Mouse (Mus musculus): ENCODE measurements around the gene Klhl21. TPM values are rescaled to one million over a fixed set of nuclear protein-coding genes. Genes with fewer than 3 reads are reported as not detected.
A peak's percentile ranks its signal among the peaks of the same experiment; 100 is the strongest.

Gene Klhl21
- 6.6 and 8.8 TPM in 2 replicates for total RNA-seq (2017)

GRCm38 (mm10) chr4:152008622-152009075 is at the start of gene Klhl21:
TSS of gene Klhl21 (plus strand) at chr4:152008803.
- ATAC-seq (replicated peaks; ENCODE audit: low read depth, poor library complexity, severe bottlenecking) = peak; percentile 80

DNA sequence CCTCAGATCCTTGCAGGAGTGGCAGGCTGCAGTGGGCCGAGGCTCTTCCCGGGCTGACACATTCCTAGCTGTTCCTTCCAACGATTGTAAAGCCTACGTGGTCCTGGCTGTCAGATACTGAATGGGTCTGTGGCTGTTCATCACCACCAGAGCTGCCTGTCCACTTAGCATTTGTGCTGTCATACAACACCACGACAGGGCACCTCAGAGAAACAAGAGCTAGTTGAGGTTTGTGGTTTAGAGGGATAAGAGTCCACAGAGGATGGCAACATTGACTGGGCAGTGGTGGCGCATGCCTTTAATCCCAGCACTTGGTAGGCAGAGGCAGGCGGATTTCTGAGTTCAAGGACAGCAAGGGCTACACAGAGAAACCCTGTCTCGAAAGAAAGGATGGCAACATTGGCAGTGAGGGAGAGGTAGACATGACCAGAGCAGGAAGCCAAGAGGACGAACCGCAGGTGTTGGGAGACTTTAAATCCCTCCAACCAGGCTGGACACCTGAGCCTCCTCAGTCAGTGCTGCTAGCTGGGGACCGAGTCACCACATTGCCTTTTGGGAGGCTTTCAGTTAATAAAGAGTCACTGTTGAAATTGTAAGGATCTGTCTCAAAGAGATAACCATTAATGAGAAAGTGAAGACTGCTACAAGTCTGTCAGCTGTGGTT is 48.6 kb upstream of the Klhl21 start:
- no peak for ATAC-seq (replicated peaks; ENCODE audit: low read depth, poor library complexity, severe bottlenecking)

GRCm38 (mm10) chr4:151960513-151960854 is 48.1 kb upstream of the Klhl21 start:
- peak; percentile 83 for ATAC-seq (replicated peaks; ENCODE audit: low read depth, poor library complexity, severe bottlenecking)

GRCm38 (mm10) chr4:151962817-151963216 is 45.8 kb upstream of the Klhl21 start:
- ATAC-seq (replicated peaks; ENCODE audit: low read depth, poor library complexity, severe bottlenecking) = peak; percentile 30; the same call in 1 of the 2 replicates

- no peak for ATAC-seq (replicated peaks; ENCODE audit: low read depth, poor library complexity, severe bottlenecking)
Measured at GRCm38 (mm10) chr4:151968204-151968921, 40.2 kb upstream of the Klhl21 start.

DNA sequence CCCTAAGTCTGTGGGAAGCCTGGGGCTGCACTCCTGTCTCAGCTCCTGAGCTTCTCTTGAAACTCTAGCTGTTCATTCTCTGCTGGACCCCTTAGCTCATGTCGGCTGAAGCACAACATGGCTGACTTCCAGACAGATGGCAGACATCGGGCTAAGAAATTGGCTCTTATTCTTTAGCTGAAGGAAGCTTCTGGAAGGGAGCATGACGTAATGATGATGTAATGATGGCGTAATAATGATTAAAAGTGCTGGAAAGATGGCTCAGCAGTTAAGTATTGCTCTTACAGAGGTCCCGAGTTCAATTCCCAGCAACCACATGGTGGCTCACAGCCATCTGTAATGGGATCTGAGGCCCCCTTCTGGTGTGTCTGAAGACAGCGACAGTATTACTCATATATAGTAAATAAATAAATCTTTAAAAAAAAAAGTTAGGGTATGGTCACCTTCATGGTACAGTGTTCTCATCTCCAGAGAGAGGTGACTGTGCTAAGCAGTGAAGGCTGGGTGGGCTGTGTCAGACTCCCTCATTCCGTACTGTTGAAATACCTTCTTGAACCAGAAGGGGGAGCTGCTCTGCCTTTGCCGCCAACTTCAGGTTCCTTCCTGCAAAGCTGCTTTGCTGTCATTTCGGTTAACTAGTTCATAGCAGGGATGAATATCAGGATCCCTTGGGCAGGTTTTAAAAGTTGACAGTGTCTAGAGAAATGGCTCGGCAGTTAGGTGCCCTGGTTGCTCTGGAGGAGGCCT is 36.2 kb upstream of the Klhl21 start:
- peak; percentile 75 for ATAC-seq (replicated peaks; ENCODE audit: low read depth, poor library complexity, severe bottlenecking)

GRCm38 (mm10) chr4:151975441-151975840 is 33.2 kb upstream of the Klhl21 start:
- ATAC-seq (replicated peaks; ENCODE audit: low read depth, poor library complexity, severe bottlenecking) = no peak

DNA sequence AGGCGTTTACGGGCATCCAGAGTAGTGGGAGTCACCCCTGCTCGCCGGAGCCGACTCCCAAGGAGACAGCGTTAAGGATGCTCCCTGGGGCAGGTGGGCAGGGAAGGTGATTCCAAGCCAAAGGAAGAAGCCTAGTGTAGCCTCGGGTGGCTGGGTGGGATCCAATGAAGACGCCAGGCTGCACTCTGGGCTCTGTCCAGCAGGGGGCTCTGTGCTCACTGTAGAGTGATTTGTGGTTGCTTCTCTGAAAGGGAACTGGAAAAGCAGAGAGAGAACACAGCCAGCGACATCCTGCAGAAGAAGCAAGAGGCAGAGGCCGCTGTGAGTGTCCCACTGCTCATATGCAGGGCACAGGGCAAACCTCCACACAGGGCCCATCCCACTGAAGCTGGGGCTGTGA is 30.9 kb upstream of the Klhl21 start:
- ATAC-seq (replicated peaks; ENCODE audit: low read depth, poor library complexity, severe bottlenecking) = peak; percentile 80

- ATAC-seq (replicated peaks; ENCODE audit: low read depth, poor library complexity, severe bottlenecking) = no peak
Measured at GRCm38 (mm10) chr4:151980699-151981098, 27.9 kb upstream of the Klhl21 start.

DNA sequence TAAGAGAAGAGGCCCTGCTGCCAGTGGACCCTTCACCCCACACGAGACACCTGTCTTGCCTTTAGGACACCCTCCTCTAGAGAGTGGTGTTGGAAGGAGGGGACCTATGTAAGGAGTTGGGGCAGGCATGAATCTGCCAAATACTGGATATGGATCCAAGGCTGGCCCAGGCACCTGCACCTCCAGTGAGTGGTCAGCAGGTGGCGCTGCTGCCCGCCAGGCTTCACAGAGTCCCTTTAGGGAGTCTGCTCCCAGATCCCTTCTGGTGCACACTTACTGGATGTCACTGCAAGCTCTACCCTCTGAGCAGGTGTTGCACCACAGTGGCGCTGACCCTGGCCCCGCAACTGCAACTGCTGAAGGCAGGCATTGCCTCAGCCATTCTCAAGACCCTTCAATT is 27.2 kb upstream of the Klhl21 start:
- peak; percentile 82 for ATAC-seq (replicated peaks; ENCODE audit: low read depth, poor library complexity, severe bottlenecking)

DNA sequence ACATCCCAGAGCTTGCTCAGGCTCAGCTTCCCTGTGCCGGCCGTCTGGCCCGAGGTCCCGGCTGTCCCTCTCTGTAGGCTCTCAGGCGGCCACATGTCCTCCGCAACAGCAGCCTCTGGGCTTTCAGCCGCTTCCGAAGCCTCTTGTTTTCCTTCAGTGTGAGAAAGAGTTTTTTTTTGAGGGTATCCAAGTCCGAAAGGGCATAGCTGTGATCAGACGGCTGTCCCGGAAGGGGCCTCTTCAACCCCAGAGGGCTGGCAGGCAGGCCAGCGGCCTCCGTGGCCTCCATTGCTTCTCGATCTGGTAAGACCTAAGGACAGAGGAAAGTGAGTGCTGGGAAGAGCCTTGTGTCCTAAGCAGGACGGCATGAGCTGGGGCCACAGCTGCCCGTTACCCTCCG is 25.6 kb upstream of the Klhl21 start:
- no peak for ATAC-seq (replicated peaks; ENCODE audit: low read depth, poor library complexity, severe bottlenecking)

GRCm38 (mm10) chr4:151983560-151983959 is 25.0 kb upstream of the Klhl21 start:
- no peak for ATAC-seq (replicated peaks; ENCODE audit: low read depth, poor library complexity, severe bottlenecking)

DNA sequence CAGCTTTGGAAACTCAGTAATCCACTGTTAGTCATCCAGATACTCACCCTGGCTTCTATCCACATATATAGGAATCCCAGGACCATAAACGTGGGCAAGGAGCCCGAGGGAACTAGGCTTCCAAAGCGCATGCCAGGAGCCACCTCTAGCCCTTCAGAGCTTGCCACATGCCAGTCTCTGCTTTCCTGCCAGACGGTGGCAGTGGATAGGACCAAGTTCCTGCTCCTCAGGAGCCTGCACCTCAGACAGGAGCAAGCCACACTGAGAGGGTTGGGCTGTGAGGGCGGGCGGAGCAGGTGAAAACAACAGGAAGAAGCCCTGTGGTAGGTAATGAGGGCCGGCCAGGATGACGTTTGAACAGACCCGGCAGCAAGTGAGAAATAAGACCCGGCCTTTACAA is 22.7 kb upstream of the Klhl21 start:
- ATAC-seq (replicated peaks; ENCODE audit: low read depth, poor library complexity, severe bottlenecking) = no peak

DNA sequence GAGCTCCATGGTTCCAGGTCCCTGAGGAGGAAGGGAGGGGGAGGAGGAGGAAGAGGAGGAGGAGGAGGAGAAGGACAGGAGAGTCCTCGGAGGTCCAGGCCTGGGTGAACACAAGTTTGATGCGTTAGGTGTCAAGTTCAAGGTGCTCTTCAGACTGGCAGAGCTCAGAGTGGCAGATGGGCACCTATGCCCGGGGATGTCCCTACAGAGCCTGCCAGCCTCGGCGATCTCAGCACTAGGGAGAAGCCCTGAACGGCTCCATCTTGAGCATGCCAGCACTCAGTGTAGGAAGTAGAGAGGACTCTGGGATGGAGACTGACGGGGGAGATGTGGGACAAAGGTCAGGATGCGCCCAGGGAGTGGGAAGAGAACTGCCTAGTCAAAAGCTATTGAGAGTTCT is 22.0 kb upstream of the Klhl21 start:
- no peak for ATAC-seq (replicated peaks; ENCODE audit: low read depth, poor library complexity, severe bottlenecking)

DNA sequence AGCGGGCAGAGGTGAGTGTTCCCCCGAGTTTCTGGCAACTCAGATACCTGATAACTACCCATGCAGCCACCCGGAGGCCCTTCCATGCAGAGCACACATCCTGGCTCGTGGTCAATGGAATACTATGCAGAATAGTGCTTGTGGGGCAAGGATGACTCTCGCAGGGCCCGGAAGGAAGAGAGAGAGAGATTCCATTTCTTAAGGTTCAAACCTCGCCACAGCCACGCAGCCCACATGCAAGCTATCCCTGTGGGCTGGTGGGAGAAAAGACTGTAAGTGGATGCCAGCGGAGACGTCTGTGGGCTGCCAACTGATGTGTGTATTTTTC is 20.6 kb upstream of the Klhl21 start:
- ATAC-seq (replicated peaks; ENCODE audit: low read depth, poor library complexity, severe bottlenecking) = no peak

DNA sequence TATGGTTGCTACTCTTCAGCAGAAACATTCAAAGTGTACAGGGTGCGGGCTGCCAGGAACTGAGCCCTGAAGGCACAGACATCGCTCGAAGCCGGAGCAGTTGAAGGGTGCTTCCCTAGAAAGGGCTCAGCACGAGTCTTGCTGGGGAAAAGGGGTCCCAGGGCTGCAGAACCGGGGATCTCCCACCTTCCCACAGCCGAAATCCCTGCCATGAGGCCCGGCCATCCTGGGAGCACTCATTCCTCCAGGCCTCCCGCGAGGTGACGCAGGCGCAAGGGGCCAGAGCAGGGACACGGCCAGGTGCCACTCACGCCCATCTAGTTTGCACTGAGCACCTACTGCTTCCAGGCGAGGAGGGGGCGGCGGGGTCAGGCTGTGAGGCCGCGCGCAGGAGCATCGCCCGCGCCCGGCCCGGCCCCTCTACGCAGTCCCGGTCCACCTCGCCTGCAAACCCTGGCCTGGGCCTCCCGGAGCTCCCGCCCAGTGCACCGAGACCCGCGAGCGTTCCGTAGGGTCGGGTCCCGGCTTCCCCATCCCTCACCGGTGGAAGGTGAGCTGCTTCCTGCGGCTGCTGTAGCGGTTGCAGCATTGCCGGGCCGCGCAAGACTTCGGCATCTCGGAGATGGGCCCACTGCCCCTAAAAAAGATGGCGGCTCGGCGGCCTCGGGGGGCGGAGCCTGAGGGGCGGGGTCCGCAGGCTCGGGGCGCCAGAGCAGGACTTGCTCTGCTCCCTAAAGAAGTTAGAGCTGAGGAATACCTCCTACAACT is 20.1 kb upstream of the Klhl21 start, which contains the start of gene Thap3:
TSS of gene Thap3 (minus strand) at position 656 of the 768 bp plus-strand sequence.
- peak; percentile 82 for ATAC-seq (replicated peaks; ENCODE audit: low read depth, poor library complexity, severe bottlenecking)

- 0 out of 2 replicates have a peak, but pooled peaks have one; percentile 3 for ATAC-seq (replicated peaks; ENCODE audit: low read depth, poor library complexity, severe bottlenecking)
Measured at GRCm38 (mm10) chr4:151989110-151989488, 19.5 kb upstream of the Klhl21 start.

DNA sequence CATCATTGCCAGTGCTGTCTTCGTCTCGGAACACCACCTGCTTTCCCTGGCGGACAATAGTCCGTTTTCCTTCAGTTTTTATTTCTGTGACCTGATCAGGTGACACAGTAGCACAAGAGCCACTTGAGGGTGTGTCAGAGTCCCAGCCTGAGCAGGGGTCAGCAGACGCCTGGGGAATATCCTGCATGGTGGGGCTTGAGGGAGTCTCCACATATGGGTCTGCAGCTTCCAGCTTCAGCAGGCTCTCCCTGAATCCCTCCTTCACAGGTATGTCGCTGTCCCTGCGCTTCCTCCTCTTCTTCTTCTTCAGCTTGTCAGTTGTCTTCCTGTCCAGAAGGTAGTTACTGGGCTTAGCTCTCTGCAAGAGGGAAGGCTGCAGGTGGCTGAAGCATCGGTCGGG is 16.5 kb upstream of the Klhl21 start:
- no peak for ATAC-seq (replicated peaks; ENCODE audit: low read depth, poor library complexity, severe bottlenecking)

- no peak for ATAC-seq (replicated peaks; ENCODE audit: low read depth, poor library complexity, severe bottlenecking)
Measured at GRCm38 (mm10) chr4:151993035-151993434, 15.6 kb upstream of the Klhl21 start.
